Mouse (Mus musculus): Measurements from ENCODE around the gene Abhd14b.
"Not testable (repeated sequence)": the region's sequence is repeated elsewhere in the genome, so short reads cannot be mapped to it uniquely, and the experiment has no call there.

Gene Abhd14b

DNA sequence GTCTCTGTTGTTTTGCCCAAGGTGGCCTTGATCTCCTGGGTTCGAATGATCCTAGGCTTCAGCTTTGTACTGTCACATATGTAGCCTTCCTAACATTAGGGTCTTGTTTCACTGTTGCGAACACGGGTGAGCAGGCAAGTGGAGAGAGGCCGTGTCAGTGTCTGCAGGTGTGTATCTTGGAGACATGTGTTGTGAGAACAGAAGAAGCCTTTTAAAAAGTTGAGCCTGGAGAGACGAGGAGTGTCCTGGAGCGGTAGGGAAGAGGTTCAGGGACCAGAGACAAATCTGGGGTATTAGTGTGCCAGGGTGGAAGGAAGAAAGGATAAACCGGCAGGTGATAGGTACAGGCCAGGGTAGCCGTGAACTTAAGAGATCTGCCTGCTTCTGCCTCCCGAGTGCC lies 30.8 kb downstream of the Abhd14b start:
- no peak for DNase-seq

DNA sequence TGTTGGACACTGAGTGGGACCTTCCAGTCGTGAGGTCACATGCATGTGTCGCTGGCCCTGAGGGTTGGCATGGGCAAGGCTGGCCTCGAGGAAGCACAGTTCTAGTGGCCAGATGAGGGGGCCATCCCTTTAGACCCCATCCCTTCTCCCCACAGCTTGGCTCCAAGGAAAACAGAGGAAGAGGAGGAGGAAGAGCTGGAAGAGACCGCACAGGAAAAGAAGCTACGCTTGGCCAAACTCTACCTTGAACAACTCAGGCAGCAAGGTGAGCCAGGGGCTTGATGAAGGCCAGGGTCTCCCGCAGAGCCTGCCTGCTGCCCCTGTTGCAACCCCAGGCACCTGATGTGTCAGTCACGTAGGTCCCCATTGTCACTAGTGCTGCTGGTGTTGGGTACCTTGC lies 33.3 kb downstream of the Abhd14b start:
- DNase-seq = no peak

DNA sequence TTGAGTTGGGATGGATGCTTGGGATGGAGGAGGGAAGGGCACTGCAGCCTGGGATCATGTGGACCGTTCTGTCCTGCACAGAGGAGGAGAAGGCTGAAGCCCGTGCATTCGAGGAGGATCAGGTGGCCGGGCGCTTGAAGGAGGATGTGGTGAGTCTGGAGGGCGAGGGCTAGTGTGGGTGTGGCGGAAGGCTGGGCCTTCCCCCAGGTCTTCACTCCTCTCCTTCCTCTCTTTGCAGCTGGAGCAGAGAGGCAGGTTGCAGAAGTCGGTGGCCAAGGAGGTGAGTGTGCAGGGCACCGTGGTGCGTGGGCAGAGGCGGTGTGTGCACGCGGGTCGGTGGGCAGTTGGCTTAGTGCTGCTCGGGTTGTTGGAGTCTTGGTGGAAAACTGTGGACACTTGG lies 33.8 kb downstream of the Abhd14b start:
- DNase-seq = no peak

DNA sequence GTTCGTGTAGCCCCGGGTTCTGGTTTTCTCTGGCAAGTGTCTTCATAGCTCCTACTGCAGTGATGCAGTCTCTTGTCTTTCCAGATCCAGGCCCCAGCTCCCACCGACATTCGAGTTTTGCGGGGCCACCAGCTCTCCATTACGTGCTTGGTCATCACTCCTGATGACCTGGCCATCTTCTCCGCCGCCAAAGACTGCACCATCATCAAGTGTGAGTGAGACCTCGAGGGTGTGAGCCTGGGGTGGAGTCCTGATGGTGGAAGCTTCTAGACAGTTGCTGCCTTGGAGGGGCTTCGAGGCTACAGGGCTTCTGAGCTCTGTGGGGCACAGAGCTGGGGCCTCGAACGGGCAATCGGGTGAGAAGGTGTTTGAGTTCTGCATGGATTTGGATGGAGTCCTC lies 34.4 kb downstream of the Abhd14b start:
- no peak for DNase-seq

DNA sequence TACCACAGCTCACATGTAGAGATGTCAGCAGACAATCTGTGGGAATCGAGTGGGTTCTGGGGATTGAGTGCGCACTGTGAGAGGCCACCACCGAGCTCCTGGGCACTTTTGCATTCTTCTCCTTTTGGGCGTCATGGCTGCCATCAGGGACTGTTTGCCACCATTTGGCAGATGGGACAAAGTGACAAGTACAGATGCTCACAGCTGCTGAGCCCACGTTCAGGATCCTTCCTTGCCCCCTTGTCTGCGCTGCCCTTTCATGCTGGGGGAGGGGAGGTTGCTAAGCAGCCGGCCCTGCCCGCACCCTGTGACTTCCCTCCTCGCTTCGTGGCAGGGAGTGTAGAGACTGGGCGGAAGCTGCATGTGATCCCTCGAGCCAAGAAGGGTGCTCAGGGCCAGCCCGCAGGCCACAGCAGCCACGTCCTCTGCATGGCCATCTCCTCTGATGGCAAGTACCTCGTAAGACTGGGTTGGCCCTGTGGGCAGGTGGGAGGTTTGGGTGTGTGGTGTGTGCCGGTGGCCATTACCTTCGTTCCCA lies 35.4 kb downstream of the Abhd14b start:
- DNase-seq = no peak

DNA sequence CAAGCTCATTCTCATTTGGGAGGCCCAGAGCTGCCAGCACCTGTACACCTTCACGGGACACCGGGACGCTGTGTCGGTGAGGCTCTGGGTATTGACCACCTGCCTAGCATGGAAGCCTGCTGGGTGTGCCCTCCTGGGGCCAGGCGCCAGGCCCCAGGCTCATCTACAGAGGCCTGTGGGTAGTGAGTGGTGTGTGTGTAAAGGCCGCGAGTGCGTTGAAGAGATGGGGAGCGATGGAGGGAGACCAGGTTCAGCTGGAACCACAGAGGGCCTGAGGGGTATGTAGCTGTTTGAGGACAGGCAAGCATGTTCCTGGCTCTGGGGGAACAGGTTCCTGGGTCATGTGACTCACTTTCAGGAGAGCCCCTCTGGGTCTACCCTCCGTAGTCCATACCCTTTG lies 35.9 kb downstream of the Abhd14b start:
- no peak for DNase-seq

DNA sequence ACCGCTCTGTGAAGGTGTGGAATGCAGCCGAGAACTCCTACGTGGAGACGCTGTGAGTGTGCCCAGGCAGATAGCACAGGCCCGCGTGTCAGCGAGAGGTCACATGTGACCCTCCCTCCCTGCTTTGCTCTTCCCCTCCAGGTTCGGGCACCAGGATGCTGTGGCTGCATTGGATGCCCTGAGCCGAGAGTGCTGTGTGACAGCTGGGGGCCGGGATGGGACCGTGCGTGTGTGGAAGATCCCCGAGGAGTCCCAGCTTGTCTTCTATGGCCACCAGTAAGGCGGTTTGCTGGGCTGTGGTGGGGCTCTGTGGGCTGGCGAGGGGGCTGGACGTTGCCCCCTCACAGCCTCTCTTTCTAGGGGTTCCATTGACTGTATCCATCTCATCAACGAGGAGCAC lies 36.3 kb downstream of the Abhd14b start:
- DNase-seq = no peak

DNA sequence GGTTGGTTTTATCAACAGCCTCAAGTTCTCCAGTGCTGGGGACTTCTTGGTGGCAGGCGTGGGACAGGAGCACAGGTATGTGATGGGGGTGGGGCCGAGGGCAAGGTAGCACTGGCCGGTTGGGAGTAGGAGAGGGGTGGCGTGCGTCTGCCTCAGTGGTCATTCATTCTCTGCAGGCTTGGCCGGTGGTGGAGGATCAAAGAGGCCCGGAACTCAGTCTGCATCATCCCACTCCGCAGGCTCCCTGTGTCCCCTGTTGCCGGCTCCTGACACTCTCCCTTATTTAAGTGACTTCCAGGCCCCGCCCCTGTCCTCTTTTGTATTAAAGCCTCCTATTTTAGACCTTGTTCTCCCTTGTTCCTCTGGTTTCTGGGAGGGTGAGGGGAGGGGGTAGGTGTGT lies 37.8 kb downstream of the Abhd14b start:
- no peak for DNase-seq

DNA sequence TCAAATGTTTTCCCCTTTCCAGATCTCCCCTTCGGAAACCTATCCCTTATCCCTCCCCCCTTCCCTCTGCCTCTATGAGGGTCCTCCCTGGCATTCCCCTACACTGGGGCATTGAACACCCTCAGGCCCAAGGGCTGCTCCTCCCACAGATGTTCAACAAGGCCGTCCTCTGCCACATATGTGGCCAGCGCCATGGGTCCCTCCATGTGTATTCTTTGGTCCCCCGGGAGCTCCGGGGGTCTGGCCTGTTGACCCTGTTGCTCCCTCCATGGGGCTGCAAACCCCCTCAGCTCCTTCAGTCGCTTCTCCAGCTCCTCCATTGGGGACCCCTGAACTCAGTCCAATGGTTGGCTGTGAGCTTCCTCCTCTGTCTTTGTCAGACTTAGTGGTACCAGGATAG lies 40.3 kb downstream of the Abhd14b start:
- DNase-seq = not testable (repeated sequence)

DNA sequence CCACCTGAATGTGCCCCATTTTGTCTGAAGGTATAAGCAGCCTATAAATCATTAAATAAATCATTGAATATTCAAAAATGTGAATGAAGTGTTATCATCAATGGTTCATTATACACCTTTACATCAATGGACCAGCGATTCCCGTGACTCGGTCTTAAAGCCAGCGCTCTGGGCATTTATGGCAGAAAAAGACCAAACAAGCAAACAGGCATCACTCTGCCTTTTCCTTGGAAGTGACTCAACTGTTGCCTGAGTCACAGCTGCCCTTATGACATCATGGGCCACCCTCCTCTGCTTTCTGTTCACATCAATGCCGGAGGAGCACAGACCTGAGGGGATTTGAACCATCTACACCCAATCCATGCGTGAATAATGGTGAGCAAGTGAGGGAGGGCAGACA lies 52.4 kb downstream of the Abhd14b start, which contains the start of gene Iqcf1:
TSS of gene Iqcf1 (plus strand) at position 301 of the 400 bp plus-strand sequence.
- DNase-seq = no peak

DNA sequence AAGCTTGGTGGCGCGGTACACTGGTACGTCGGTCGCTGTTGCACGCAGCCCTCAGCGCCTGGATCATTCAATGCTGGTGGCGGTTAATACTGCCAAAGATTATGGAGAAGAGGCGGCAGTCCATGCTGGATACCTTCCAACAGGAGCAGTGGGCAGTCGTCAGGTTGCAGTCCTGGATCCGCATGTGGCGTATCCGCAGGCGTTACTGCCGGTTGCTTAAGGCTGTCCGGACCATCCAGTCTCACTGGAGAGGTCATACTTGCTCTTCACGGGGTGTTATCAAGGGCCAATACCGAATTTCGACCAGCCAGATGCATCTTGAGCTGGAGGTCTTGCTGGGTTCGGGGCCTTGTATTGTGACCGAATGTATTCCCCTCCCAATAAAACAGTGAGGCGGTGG lies 54.6 kb downstream of the Abhd14b start:
- no peak for DNase-seq

Data from lung, postnatal 14 days (tissue).